Mouse (Mus musculus): ENCODE results near the gene Mad1l1. TPM values are rescaled to one million over a fixed set of nuclear protein-coding genes. Genes with fewer than 3 reads are reported as not detected.

Mad1l1 gene
- polyA plus RNA-seq, 1 experiment from 2014 or later, result 21.0 TPM

GRCm38 (mm10) chr5:140350731-140351497 lies 29.6 kb upstream of the Mad1l1 start:
- Histone ChIP-seq H3K4me1 (replicated peaks) (0 out of 2 replicates have a peak, but pooled peaks cover 6% of the 10 kb centered on the region), H3K27me3 (no peaks in the 10 kb centered on the region), H3K4me3 (replicated peaks) (no peak overlapping the region), H3K27ac (replicated peaks) (no peak overlapping the region), H3K9me3 (replicated peaks) (no peaks in the 10 kb centered on the region), H3K4me2 (no peak overlapping the region), H3K9ac (no peak overlapping the region), H3K36me3 (replicated peaks) (peaks cover 54% of the 10 kb centered on the region)
- no peak for ATAC-seq (ENCODE audit: insufficient read depth)
- 74% methylated on average over 8 of the region's 8 CpGs for WGBS (ENCODE audit: insufficient replicate concordance)

- 0 out of 2 replicates have a peak, but pooled peaks cover 6% of the 10 kb centered on the region for H3K4me1 ChIP-seq (replicated peaks)
- no peak overlapping the region for H3K9ac ChIP-seq
- 56% methylated on average over 9 of the region's 9 CpGs for WGBS (ENCODE audit: insufficient replicate concordance)
- no peaks in the 10 kb centered on the region for H3K27me3 ChIP-seq
- no peaks in the 10 kb centered on the region for H3K9me3 ChIP-seq (replicated peaks)
- no peak overlapping the region for H3K4me3 ChIP-seq (replicated peaks)
- H3K36me3 ChIP-seq (replicated peaks), result peaks cover 56% of the 10 kb centered on the region
- no peak overlapping the region for H3K27ac ChIP-seq (replicated peaks)
- no peak overlapping the region for H3K4me2 ChIP-seq
- ATAC-seq (ENCODE audit: insufficient read depth), result no peak
Observed at GRCm38 (mm10) chr5:140349882-140350281, 28.5 kb upstream of the Mad1l1 start.

DNA sequence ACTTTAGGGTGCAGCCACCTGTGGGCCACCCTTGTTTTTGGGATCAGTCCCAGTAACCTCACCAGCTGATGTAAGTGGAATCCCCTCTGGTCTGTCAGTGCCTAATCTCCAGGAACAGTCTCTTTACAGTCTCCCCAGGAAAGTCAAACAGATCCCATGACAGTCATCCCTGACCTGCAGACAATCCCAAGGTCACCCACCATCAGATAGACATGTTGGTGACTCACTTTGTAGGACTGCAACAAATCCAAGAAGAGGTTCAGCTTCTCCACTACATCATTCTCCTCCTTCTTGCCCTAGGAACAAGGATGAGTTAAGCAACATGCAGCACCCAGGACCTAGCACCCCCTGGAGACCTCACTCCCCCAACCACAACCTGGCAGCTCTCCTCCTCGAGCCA lies 24.7 kb upstream of the Mad1l1 start:
- 55% methylated on average over 1 of the region's 1 CpGs for WGBS (ENCODE audit: insufficient replicate concordance)
- Histone ChIP-seq H3K36me3 (replicated peaks) (peaks cover 35% of the 10 kb centered on the region), H3K4me2 (no peak overlapping the region), H3K9ac (no peak overlapping the region), H3K4me1 (replicated peaks) (0 out of 2 replicates have a peak, but pooled peaks cover 6% of the 10 kb centered on the region), H3K27me3 (no peaks in the 10 kb centered on the region), H3K27ac (replicated peaks) (no peak overlapping the region), H3K4me3 (replicated peaks) (no peak overlapping the region), H3K9me3 (replicated peaks) (no peaks in the 10 kb centered on the region)
- no peak for ATAC-seq (ENCODE audit: insufficient read depth)

- Histone ChIP-seq H3K4me2 (no peak overlapping the region), H3K9me3 (replicated peaks) (no peaks in the 10 kb centered on the region), H3K27me3 (no peaks in the 10 kb centered on the region), H3K36me3 (replicated peaks) (peaks cover 36% of the 10 kb centered on the region), H3K4me1 (replicated peaks) (0 out of 2 replicates have a peak, but pooled peaks cover 6% of the 10 kb centered on the region), H3K4me3 (replicated peaks) (no peak overlapping the region), H3K9ac (no peak overlapping the region), H3K27ac (replicated peaks) (no peak overlapping the region)
- WGBS (ENCODE audit: insufficient replicate concordance), result 73% methylated on average over 4 of the region's 4 CpGs
- ATAC-seq (ENCODE audit: insufficient read depth), result no peak
Observed at GRCm38 (mm10) chr5:140345244-140345643, 23.9 kb upstream of the Mad1l1 start.

GRCm38 (mm10) chr5:140342880-140343279 lies 21.5 kb upstream of the Mad1l1 start:
- H3K27me3 ChIP-seq, result no peaks in the 10 kb centered on the region
- H3K36me3 ChIP-seq (replicated peaks), result peaks cover 58% of the 10 kb centered on the region
- no peak overlapping the region for H3K4me2 ChIP-seq
- no peak overlapping the region for H3K27ac ChIP-seq (replicated peaks)
- WGBS (ENCODE audit: insufficient replicate concordance), result 71% methylated on average over 4 of the region's 4 CpGs
- H3K4me3 ChIP-seq (replicated peaks), result no peak overlapping the region
- H3K9me3 ChIP-seq (replicated peaks), result no peaks in the 10 kb centered on the region
- ATAC-seq (ENCODE audit: insufficient read depth), result no peak
- no peaks in the 10 kb centered on the region for H3K4me1 ChIP-seq (replicated peaks)
- no peak overlapping the region for H3K9ac ChIP-seq

DNA sequence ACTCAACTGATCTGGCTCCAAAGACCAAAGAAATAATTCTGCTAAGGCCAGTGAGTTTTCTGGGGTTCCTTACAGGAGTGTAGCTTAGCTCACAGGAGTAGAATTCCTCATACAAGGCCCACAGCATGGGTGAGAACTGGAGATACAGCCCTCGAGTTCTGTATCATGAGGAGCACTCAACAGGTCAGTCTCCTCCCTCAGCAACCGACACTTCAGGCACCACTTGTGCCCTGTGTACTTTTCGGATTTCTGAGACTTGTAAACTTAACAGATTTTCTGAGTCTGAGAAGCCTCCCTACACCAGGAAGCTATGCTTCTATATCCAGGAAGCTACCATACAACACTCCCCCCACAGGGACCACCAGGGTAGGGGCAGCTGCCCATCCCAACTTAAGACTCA lies 18.5 kb upstream of the Mad1l1 start:
- Histone ChIP-seq H3K4me3 (replicated peaks) (no peak overlapping the region), H3K9me3 (replicated peaks) (no peaks in the 10 kb centered on the region), H3K4me2 (no peak overlapping the region), H3K27me3 (no peaks in the 10 kb centered on the region), H3K4me1 (replicated peaks) (no peaks in the 10 kb centered on the region), H3K9ac (no peak overlapping the region), H3K27ac (replicated peaks) (no peak overlapping the region), H3K36me3 (replicated peaks) (peaks cover 46% of the 10 kb centered on the region)
- no peak for ATAC-seq (ENCODE audit: insufficient read depth)
- whole genome bisulfite sequencing (ENCODE audit: insufficient replicate concordance), result 63% methylated on average over 3 of the region's 3 CpGs

DNA sequence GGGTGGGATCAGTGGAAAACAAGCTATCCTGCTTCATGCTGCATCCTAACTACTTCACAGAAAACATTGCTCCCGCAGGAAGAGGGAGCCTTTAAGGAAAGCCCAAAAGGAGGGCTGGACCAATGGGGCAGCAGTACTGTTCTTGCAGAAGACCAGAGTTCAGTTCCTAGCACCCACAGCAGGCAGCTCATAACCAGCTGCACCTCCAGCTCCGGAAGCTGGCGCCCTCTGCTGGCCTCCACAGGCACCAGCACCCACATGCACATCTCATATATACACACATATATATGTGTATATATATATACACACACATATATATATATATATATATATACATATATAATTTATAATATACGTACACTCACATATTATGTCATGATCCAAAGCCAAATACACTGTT lies 17.4 kb upstream of the Mad1l1 start:
- H3K4me2 ChIP-seq, result no peak overlapping the region
- no peak for ATAC-seq (ENCODE audit: insufficient read depth)
- no peaks in the 10 kb centered on the region for H3K9me3 ChIP-seq (replicated peaks)
- H3K4me3 ChIP-seq (replicated peaks), result no peak overlapping the region
- H3K4me1 ChIP-seq (replicated peaks), result no peaks in the 10 kb centered on the region
- no peak overlapping the region for H3K27ac ChIP-seq (replicated peaks)
- H3K27me3 ChIP-seq, result no peaks in the 10 kb centered on the region
- no peak overlapping the region for H3K9ac ChIP-seq
- WGBS (ENCODE audit: insufficient replicate concordance), result 82% methylated on average over 4 of the region's 4 CpGs
- H3K36me3 ChIP-seq (replicated peaks), result peaks cover 42% of the 10 kb centered on the region

DNA sequence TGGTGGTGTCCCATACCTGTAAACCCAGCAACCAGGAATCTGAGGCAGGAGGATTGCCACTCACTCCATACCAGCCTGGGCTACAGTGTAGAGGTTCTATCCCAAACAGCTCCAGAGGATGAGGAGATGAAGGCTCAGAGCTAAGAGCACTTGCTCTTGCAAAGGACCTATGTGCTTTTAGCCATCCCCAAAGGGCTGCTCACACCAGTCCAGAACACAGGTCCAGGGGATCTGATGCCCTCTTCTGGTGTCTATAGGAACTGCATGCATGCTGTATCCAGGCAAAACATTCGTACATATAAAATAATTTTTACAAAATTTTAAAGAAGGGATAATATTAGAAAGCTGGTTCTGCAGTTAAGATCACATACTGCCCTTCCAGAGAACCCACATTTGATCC lies 15.3 kb upstream of the Mad1l1 start:
- WGBS (ENCODE audit: insufficient replicate concordance), result 52% methylated on average over 1 of the region's 1 CpGs
- peaks cover 12% of the 10 kb centered on the region for H3K4me1 ChIP-seq (replicated peaks)
- no peak overlapping the region for H3K4me2 ChIP-seq
- H3K36me3 ChIP-seq (replicated peaks), result peaks cover 38% of the 10 kb centered on the region
- ATAC-seq (ENCODE audit: insufficient read depth), result no peak
- no peaks in the 10 kb centered on the region for H3K27me3 ChIP-seq
- no peak overlapping the region for H3K27ac ChIP-seq (replicated peaks)
- no peaks in the 10 kb centered on the region for H3K9me3 ChIP-seq (replicated peaks)
- H3K4me3 ChIP-seq (replicated peaks), result no peak overlapping the region
- H3K9ac ChIP-seq, result no peak overlapping the region

DNA sequence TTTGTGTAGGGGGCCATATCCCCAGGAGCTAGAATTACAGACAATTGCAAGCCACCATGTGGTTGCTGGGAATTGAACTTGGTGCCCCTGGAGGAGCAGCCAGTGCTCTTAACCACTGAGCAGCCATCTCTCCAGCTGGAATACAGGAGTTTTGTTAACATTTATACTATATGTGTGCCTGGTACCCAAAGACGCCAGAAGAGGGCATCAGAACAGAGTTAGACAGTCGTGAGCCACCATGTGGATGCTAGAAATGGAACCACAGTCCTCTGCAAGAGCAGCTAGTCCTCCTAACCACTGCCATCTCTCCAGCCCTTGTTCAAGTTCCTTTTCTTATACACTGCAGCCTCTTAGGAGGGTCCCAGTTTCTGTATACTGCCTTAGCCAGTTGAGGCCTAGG lies 12.3 kb upstream of the Mad1l1 start:
- no peak overlapping the region for H3K4me2 ChIP-seq
- H3K36me3 ChIP-seq (replicated peaks), result peaks cover 16% of the 10 kb centered on the region
- ATAC-seq (ENCODE audit: insufficient read depth), result no peak
- no peaks in the 10 kb centered on the region for H3K9me3 ChIP-seq (replicated peaks)
- peaks cover 25% of the 10 kb centered on the region for H3K4me1 ChIP-seq (replicated peaks)
- H3K9ac ChIP-seq, result no peak overlapping the region
- 15% methylated on average over 2 of the region's 2 CpGs for WGBS (ENCODE audit: insufficient replicate concordance)
- no peak overlapping the region for H3K4me3 ChIP-seq (replicated peaks)
- no peaks in the 10 kb centered on the region for H3K27me3 ChIP-seq
- H3K27ac ChIP-seq (replicated peaks), result no peak overlapping the region

DNA sequence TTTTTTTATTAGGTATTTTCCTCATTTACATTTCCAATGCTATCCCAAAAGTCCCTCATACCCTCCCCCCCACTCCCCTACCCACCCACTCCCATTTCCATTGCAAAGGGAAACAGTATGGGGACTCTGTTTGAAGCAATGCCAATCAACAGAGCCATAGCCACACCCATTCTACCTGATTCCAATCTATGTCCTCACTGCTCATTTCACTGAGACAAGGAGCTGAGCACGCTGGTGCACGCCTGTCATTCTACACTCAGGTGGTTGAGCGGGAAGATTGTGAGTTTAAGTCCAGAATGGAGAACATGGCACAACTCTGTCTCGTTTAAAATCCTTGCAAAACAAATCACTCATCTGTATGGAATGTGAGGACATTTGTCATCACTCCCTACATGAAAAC lies 11.2 kb upstream of the Mad1l1 start:
- peak; percentile 47; the same call in 1 of the 2 replicates for ATAC-seq (ENCODE audit: insufficient read depth)
- H3K36me3 ChIP-seq (replicated peaks), result peaks cover 15% of the 10 kb centered on the region
- 35% methylated on average over 4 of the region's 4 CpGs for WGBS (ENCODE audit: insufficient replicate concordance)

GRCm38 (mm10) chr5:140331615-140332512 lies 10.5 kb upstream of the Mad1l1 start, which contains the start of gene Mrm2:
Gene Mrm2 (minus strand): TSS chr5:140331898.
- peak within 1 kb of the TSS; percentile 86 for H3K27ac ChIP-seq (replicated peaks)
- peak within 1 kb of the TSS; percentile 89 for H3K4me2 ChIP-seq
- peaks cover 17% of the 10 kb centered on the region for H3K36me3 ChIP-seq (replicated peaks)
- H3K4me3 ChIP-seq (replicated peaks), result peak within 1 kb of the TSS; percentile 73
- peak within 1 kb of the TSS; percentile 69 for H3K9ac ChIP-seq
- H3K4me1 ChIP-seq (replicated peaks), result peaks cover 25% of the 10 kb centered on the region
- ATAC-seq (ENCODE audit: insufficient read depth), result peak; percentile 83
- H3K27me3 ChIP-seq, result no peaks in the 10 kb centered on the region
- no peaks in the 10 kb centered on the region for H3K9me3 ChIP-seq (replicated peaks)
- under 1% methylated on average over 39 of the region's 39 CpGs for WGBS (ENCODE audit: insufficient replicate concordance)

More for the DNA sequence above, 11.2 kb upstream of the Mad1l1 start:
- Histone ChIP-seq H3K4me2 (peak overlapping the region; percentile 89), H3K9ac (peak overlapping the region; percentile 69; the same call in 1 of the 2 replicates), H3K4me1 (replicated peaks) (peaks cover 25% of the 10 kb centered on the region), H3K27me3 (no peaks in the 10 kb centered on the region), H3K4me3 (replicated peaks) (peak overlapping the region; percentile 73; the same call in 1 of the 2 replicates), H3K9me3 (replicated peaks) (no peaks in the 10 kb centered on the region), H3K27ac (replicated peaks) (peak overlapping the region; percentile 86; the same call in 1 of the 2 replicates)
